In genomic region chr6:87244117-87245100, GRCm38 (mm10) we compare ENCODE assay signal across 16 mouse cellular contexts.
DNase-seq lines count a peak whose midpoint lies in the region; ATAC-seq and TF ChIP-seq lines count a peak whose summit lies in the region.
"Had no signal": no experiment of that assay in that cellular context is flagged by ENCODE, and none has a peak within 500 bp of the region (broad histone marks: within the 10 kb centered on the region; RNA-seq: fewer than 3 reads in every experiment).

No protein-coding gene starts in this region.

- H3K27ac ChIP-seq in midbrain, embryonic 10.5 days (replicated peaks), result peak overlapping the region; percentile 24
- no peak overlapping the region for H3K27ac ChIP-seq in midbrain, embryonic 13.5 days
- H3K27ac ChIP-seq in embryonic facial prominence, embryonic 13.5 days, result peak overlapping the region; percentile 82
- peak overlapping the region; percentile 33; the same call in 1 of the 2 replicates for H3K27ac ChIP-seq in limb, embryonic 14.5 days (replicated peaks; ENCODE audit: low read depth, low read length)
- H3K27ac ChIP-seq: liver, embryonic 15.5 days had no signal

- no peak for DNase-seq in midbrain, embryonic 10.5 days (ENCODE audit: low spot score)
- peak; percentile 12 for DNase-seq in T-cell, adult 2 months (ENCODE audit: low spot score)
- DNase-seq in limb, embryonic 14.5 days (ENCODE audit: low spot score), result no peak
- DNase-seq in testis, postnatal 14 days (ENCODE audit: low spot score), result no peak
- no peak for DNase-seq in kidney, adult 18-20 months
- DNase-seq: adrenal gland, postnatal 25 days; cerebellum, postnatal 36 days; gastrocnemius, postnatal 25 days; kidney, postnatal 14 days; lung, postnatal 36 days; right cerebral cortex, postnatal 4 days had no signal

- H3K4me2 ChIP-seq in midbrain, embryonic 13.5 days (replicated peaks), result no peak overlapping the region
- no peak overlapping the region for H3K4me2 ChIP-seq in embryonic facial prominence, embryonic 13.5 days
- H3K4me2 ChIP-seq in limb, embryonic 14.5 days (replicated peaks; ENCODE audit: low read depth, low read length, severe bottlenecking), result no peak overlapping the region
- H3K4me2 ChIP-seq: liver, embryonic 15.5 days had no signal

- ATAC-seq in midbrain, embryonic 13.5 days, result no peak
- peak; percentile 65 for ATAC-seq in embryonic facial prominence, embryonic 13.5 days (ENCODE audit: insufficient number of reproducible peaks, insufficient read depth, low FRiP score, low TSS enrichment, low read depth)
- ATAC-seq in limb, embryonic 14.5 days (ENCODE audit: low FRiP score, low read depth), result no peak
- ATAC-seq: inflammation-experienced regulatory T-cells, adult 6 months; midbrain, embryonic 16.5 days had no signal

- peaks cover 9% of the 10 kb centered on the region for H3K4me1 ChIP-seq in midbrain, embryonic 10.5 days
- peaks cover 7% of the 10 kb centered on the region for H3K4me1 ChIP-seq in midbrain, embryonic 13.5 days (replicated peaks)
- peaks cover 33% of the 10 kb centered on the region for H3K4me1 ChIP-seq in embryonic facial prominence, embryonic 13.5 days
- peaks cover 11% of the 10 kb centered on the region; the same call in 1 of the 2 replicates for H3K4me1 ChIP-seq in limb, embryonic 14.5 days (ENCODE audit: control insufficient read depth, insufficient read depth, low read length)

- no peaks in the 10 kb centered on the region for H3K27me3 ChIP-seq in midbrain, embryonic 10.5 days (ENCODE audit: low read depth, poor library complexity, severe bottlenecking)
- no peaks in the 10 kb centered on the region for H3K27me3 ChIP-seq in midbrain, embryonic 13.5 days
- H3K27me3 ChIP-seq in embryonic facial prominence, embryonic 13.5 days, result no peaks in the 10 kb centered on the region
- H3K27me3 ChIP-seq in limb, embryonic 14.5 days (ENCODE audit: control insufficient read depth, insufficient read depth, low read length), result no peaks in the 10 kb centered on the region
- H3K27me3 ChIP-seq: liver, embryonic 15.5 days had no signal

- no peak overlapping the region for H3K4me3 ChIP-seq in midbrain, embryonic 10.5 days
- H3K4me3 ChIP-seq in midbrain, embryonic 13.5 days (replicated peaks), result no peak overlapping the region
- H3K4me3 ChIP-seq in embryonic facial prominence, embryonic 13.5 days, result no peak overlapping the region
- H3K4me3 ChIP-seq in limb, embryonic 14.5 days (replicated peaks; ENCODE audit: low read length), result no peak overlapping the region
- H3K4me3 ChIP-seq: liver, embryonic 15.5 days had no signal

- H3K9ac ChIP-seq in midbrain, embryonic 13.5 days (replicated peaks), result no peak overlapping the region
- no peak overlapping the region for H3K9ac ChIP-seq in embryonic facial prominence, embryonic 13.5 days
- H3K9ac ChIP-seq in limb, embryonic 14.5 days (ENCODE audit: low read depth, low read length, severe bottlenecking), result no peak overlapping the region
- H3K9ac ChIP-seq: liver, embryonic 15.5 days had no signal

- H3K36me3 ChIP-seq in midbrain, embryonic 10.5 days, result peaks cover 27% of the 10 kb centered on the region
- H3K36me3 ChIP-seq in midbrain, embryonic 13.5 days, result peaks cover 5% of the 10 kb centered on the region
- H3K36me3 ChIP-seq in embryonic facial prominence, embryonic 13.5 days, result peaks cover 41% of the 10 kb centered on the region
- peaks cover 68% of the 10 kb centered on the region for H3K36me3 ChIP-seq in limb, embryonic 14.5 days (ENCODE audit: control insufficient read depth, insufficient read depth, low read length)
- H3K36me3 ChIP-seq: liver, embryonic 15.5 days had no signal

- WGBS in midbrain, embryonic 10.5 days, result 64% methylated on average over 9 of the region's 9 CpGs
- 58% methylated on average over 9 of the region's 9 CpGs for WGBS in midbrain, embryonic 13.5 days
- 26% methylated on average over 9 of the region's 9 CpGs for WGBS in embryonic facial prominence, embryonic 13.5 days
- 31% methylated on average over 9 of the region's 9 CpGs for WGBS in limb, embryonic 14.5 days

- no peaks in the 10 kb centered on the region for H3K9me3 ChIP-seq in midbrain, embryonic 10.5 days (replicated peaks)
- no peaks in the 10 kb centered on the region for H3K9me3 ChIP-seq in midbrain, embryonic 13.5 days
- H3K9me3 ChIP-seq in embryonic facial prominence, embryonic 13.5 days, result no peaks in the 10 kb centered on the region
- no peaks in the 10 kb centered on the region for H3K9me3 ChIP-seq in limb, embryonic 14.5 days (ENCODE audit: control insufficient read depth, low read length)
- H3K9me3 ChIP-seq: liver, embryonic 15.5 days had no signal

- no peak for TF ChIP-seq POLR2A in limb, embryonic 14.5 days (IDR thresholded peaks at IDR 0.05; ENCODE audit: borderline replicate concordance, extremely low read depth, insufficient read depth, insufficient read length)
